Mouse (Mus musculus) C2C12 (cell line): Measurements from ENCODE around the gene Psmd9. TPM values are rescaled to one million over a fixed set of nuclear protein-coding genes. Genes with fewer than 3 reads are reported as not detected.

Experiments
- H3K27me3 ChIP-seq: one replicate; pipeline ENCODE4 v1.6.1; 2011; ENCODE audit not compliant: control insufficient read depth, insufficient read depth, insufficient read length
- H3K36me3 ChIP-seq: one replicate; pipeline ENCODE4 v1.6.1; 2011; ENCODE audit not compliant: control insufficient read depth, insufficient read depth
- H3K4me3 ChIP-seq: one replicate; pipeline ENCODE4 v1.5.1; 2011; ENCODE audit warnings: mild to moderate bottlenecking, control low read depth; ENCODE audit not compliant: poor library complexity, insufficient read depth, severe bottlenecking
- H3K79me2 ChIP-seq: one replicate; pipeline ENCODE4 v1.6.1; 2011; ENCODE audit not compliant: control insufficient read depth, insufficient read depth
- H3K79me3 ChIP-seq: one replicate; pipeline ENCODE4 v1.6.1; 2011; ENCODE audit warnings: low read depth, control low read depth
- H3ac ChIP-seq: one replicate; pipeline ENCODE3; 2011; ENCODE audit warnings: low read depth; ENCODE audit not compliant: control insufficient read depth, insufficient read length
- CEBPB ChIP-seq: IDR thresholded peaks from one replicate; pipeline ENCODE4 v1.6.1; 2011; ENCODE audit warnings: low read depth, mild to moderate bottlenecking, control low read depth, moderate library complexity
- CTCF ChIP-seq: IDR thresholded peaks from one replicate; pipeline ENCODE4 v1.5.1; 2011; ENCODE audit not compliant: control insufficient read depth, insufficient read depth, insufficient read length
- FOSL1 ChIP-seq: IDR thresholded peaks from one replicate; pipeline ENCODE4 v1.8.0; 2011; ENCODE audit warnings: mild to moderate bottlenecking, low read length; ENCODE audit not compliant: poor library complexity, insufficient read depth, severe bottlenecking
- MAX ChIP-seq: IDR thresholded peaks from one replicate; pipeline ENCODE4 v1.6.1; 2011; ENCODE audit warnings: mild to moderate bottlenecking, control low read depth
- MYOD1 ChIP-seq: IDR thresholded peaks from one replicate; pipeline ENCODE4 v1.6.1; 2011; ENCODE audit warnings: low read depth; ENCODE audit not compliant: control insufficient read depth, insufficient read length
- MYOG ChIP-seq: IDR thresholded peaks from one replicate; pipeline ENCODE4 v1.6.1; 2011; ENCODE audit not compliant: control insufficient read depth, insufficient read length; ENCODE audit errors: extremely low read depth
- USF1 ChIP-seq: IDR thresholded peaks from one replicate; pipeline ENCODE4 v1.6.1; 2011; ENCODE audit warnings: low read depth, mild to moderate bottlenecking, control low read depth, moderate library complexity
- polyA plus RNA-seq: library from polyadenylated mRNA; unstranded; fragments of >200 nt; fragmentation: generic; extraction: Trizol; gene quantifications from one replicate; pipeline ENCODE4 v1.2.1, GENCODE M21; 2012; ENCODE audit warnings: missing spikeins

The Psmd9 gene
- polyA plus RNA-seq, 1 experiment, result 33.2 TPM

DNA sequence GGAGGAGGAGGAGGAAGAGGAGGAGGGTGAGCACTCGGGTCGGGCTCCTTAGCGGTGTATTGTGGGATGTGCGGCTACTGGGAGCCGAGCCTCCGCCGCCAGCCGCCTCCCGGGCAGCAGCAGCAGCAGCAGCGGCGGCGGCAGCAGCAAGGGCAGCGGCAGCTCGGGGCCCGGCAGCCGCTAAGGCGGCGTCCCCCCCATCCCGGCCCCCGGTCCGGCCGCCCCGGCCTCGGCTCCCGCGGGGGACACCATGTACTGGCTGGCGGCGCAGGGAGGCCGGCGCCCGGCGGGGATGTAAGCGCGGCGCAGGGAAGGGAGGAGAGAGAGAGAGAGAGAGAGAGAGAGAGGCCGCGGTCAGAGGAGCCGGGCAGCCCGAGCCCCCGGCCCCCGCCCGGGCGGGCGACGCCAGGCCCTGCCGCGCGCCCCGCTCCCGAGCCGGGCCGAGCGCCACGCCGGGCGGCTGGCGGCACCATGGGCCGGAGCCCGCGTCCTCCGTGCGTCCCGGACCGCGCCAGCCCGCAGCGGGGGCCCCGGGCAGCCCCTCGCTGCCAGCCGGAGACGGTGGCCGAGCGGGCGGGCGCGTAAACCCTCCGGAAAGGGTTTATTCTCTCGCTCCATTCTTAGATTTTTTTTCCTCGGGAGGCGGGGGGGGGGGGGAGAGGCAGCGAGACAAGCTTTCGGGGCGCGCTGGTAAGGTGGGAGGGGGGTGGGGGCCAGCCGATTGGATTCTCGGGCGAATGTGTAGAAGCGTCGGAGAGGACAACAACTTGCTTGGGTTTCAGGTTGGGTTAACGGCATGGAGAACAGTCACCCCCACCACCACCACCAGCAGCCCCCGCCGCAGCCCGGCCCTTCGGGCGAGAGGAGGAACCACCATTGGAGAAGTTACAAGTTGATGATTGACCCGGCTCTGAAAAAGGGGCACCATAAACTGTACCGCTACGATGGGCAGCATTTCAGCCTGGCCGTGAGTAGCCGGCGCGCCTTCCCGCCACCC lies 26.8 kb upstream of the Psmd9 start, which contains the start of gene Setd1b:
Setd1b (plus strand) TSS at position 33 of the 997 bp plus-strand sequence.
- peaks cover 33% of the 10 kb centered on the region for H3K79me3 ChIP-seq
- peaks cover 11% of the 10 kb centered on the region for H3K36me3 ChIP-seq
- H3K27me3 ChIP-seq, result no peaks in the 10 kb centered on the region
- H3K4me3 ChIP-seq, result peak within 1 kb of the TSS; percentile 56
- TF ChIP-seq MYOD1 (no peak), CEBPB (no peak), MYOG (no peak), USF1 (no peak), FOSL1 (no peak), CTCF (no peak), MAX (no peak)
- H3K79me2 ChIP-seq, result peaks cover 77% of the 10 kb centered on the region
- H3ac ChIP-seq, result peak within 1 kb of the TSS; percentile 93

- Histone ChIP-seq H3K4me3 (peak overlapping the region; percentile 56), H3K79me3 (peaks cover 33% of the 10 kb centered on the region), H3K36me3 (peaks cover 19% of the 10 kb centered on the region), H3K79me2 (peaks cover 76% of the 10 kb centered on the region), H3ac (peak overlapping the region; percentile 93), H3K27me3 (no peaks in the 10 kb centered on the region)
- TF ChIP-seq MYOD1 (no peak), CTCF (no peak), MAX (no peak), CEBPB (no peak), FOSL1 (no peak), MYOG (no peak), USF1 (no peak)
Measured at GRCm38 (mm10) chr5:123143251-123143970, 25.8 kb upstream of the Psmd9 start.

GRCm38 (mm10) chr5:123143971-123144745 lies 25.1 kb upstream of the Psmd9 start:
- peak overlapping the region; percentile 27 for H3ac ChIP-seq
- peaks cover 79% of the 10 kb centered on the region for H3K79me2 ChIP-seq
- H3K36me3 ChIP-seq, result peaks cover 25% of the 10 kb centered on the region
- H3K4me3 ChIP-seq, result peak overlapping the region; percentile 56
- H3K27me3 ChIP-seq, result no peaks in the 10 kb centered on the region
- H3K79me3 ChIP-seq, result peaks cover 38% of the 10 kb centered on the region
- TF ChIP-seq FOSL1 (no peak), USF1 (no peak), MYOD1 (no peak), MYOG (no peak), MAX (no peak), CEBPB (no peak), CTCF (no peak)

- TF ChIP-seq CEBPB (no peak), FOSL1 (no peak), CTCF (no peak), MAX (no peak), USF1 (no peak), MYOD1 (no peak), MYOG (no peak)
- peaks cover 79% of the 10 kb centered on the region for H3K79me2 ChIP-seq
- peaks cover 26% of the 10 kb centered on the region for H3K36me3 ChIP-seq
- H3K79me3 ChIP-seq, result peaks cover 33% of the 10 kb centered on the region
- H3ac ChIP-seq, result peak overlapping the region; percentile 19
- H3K4me3 ChIP-seq, result no peak overlapping the region
- no peaks in the 10 kb centered on the region for H3K27me3 ChIP-seq
Measured at GRCm38 (mm10) chr5:123144746-123145590, 24.2 kb upstream of the Psmd9 start.
